Mouse (Mus musculus) urinary bladder, adult 18-20 months (tissue): ENCODE measurements around the gene Adamtsl3.
"Not testable (repeated sequence)": the region's sequence is repeated elsewhere in the genome, so short reads cannot be mapped to it uniquely, and the experiment has no call there.

ENCODE experiments used
- DNase-seq, 2 experiments: peaks; one replicate each; pipeline ENCODE4 v3.0.0; 2022; ENCODE audit warnings: low spot score in 2 of 2, mixed read lengths in 2 of 2

Gene Adamtsl3

GRCm38 (mm10) chr7:82361127-82361526 lies 25.6 kb downstream of the Adamtsl3 start:
- no peak for DNase-seq

GRCm38 (mm10) chr7:82364567-82364966 lies 29.1 kb downstream of the Adamtsl3 start:
- no peak for DNase-seq

DNA sequence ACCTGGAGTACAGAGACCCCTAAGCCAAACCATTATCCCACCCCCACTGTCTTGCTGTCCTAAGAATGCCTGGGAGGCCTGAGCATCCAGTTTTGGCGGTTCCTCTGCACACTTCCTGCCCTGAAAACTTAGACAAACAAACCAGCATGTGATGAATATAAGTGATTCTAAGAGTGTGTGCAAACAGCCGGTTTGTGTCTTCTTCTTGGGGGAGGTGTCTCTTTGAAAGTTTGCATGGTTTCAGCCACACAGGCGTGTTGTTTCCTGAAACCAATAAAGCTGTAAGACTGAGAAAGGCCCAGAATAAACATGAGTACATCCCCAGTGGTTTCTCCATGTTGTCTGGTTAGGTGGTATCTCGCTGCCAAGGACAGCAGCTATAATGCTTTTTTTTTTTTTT lies 30.6 kb downstream of the Adamtsl3 start:
- DNase-seq: peak in 1 of 2 experiments; percentile 18

GRCm38 (mm10) chr7:82366471-82366870 lies 31.0 kb downstream of the Adamtsl3 start:
- no peak for DNase-seq

DNA sequence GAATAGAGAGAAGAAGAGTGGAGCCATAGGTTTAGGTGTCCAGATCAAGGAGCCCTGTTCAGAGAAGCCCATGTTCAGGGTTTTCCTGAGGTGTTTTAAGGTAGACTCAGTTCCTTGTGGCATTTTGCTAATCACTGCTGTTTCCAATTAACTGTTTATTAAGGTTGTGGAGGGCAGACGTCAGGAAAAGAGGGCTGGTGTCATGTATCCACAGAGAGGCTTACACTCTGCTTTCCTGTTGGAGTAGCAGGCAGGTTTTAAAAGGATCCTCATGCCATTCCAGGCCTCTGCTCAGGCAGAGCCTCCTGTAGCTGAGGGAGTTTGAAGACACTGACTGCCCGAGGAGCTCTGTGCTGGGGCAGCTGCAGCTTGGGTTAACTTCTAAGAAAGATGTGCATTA lies 32.6 kb downstream of the Adamtsl3 start:
- DNase-seq: no peak

DNA sequence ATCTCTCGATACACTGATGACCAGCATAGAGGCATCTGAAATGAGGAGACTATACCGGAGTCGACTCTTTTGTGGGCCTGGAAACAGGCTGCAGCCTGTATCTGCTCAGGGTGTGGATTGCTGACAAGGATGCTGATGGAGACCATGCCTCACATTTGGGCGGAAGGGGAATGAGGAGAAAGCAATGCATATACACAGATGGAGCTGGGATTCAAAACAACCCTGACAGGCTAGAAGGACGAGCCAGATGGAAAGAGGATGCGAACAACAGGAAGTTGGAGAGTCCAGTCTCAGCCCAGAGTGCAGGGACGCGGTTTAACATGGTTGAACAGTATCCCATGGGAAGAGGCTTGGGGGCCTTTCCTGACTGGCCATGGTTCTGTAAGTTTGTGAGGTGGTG lies 34.6 kb downstream of the Adamtsl3 start:
- DNase-seq: peak in 1 of 2 experiments; percentile 13

- peak in 1 of 2 experiments; percentile 69 for DNase-seq
These were observed 35.9 kb downstream of the Adamtsl3 start for GRCm38 (mm10) chr7:82371411-82371810.

GRCm38 (mm10) chr7:82378311-82378710 lies 42.8 kb downstream of the Adamtsl3 start:
- DNase-seq: no peak

- no peak for DNase-seq
These were observed 44.3 kb downstream of the Adamtsl3 start for GRCm38 (mm10) chr7:82379765-82380164.

- DNase-seq: no peak
These were observed 47.5 kb downstream of the Adamtsl3 start for GRCm38 (mm10) chr7:82382843-82383535.

GRCm38 (mm10) chr7:82383536-82383848 lies 48.0 kb downstream of the Adamtsl3 start:
- DNase-seq: no peak

DNA sequence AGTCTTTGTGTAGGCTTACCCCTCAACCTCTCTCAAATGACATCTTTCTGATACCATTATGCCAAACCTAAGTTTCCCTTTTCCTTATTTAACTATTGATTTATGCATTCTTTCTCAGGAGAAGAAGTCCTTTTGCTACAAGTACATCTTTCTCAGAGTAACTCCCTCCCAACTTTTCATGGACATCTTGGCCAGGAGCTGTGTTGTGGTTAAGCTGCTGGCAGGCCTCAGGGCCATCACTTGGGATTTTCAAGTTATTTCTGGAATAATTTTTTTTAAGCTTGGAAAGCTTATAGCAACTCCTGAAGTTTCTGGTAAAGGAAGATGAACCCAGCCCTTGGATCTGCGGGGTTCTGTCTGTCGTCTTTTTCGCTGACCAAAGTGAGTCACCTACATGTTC lies 51.6 kb downstream of the Adamtsl3 start:
- DNase-seq: no peak

DNA sequence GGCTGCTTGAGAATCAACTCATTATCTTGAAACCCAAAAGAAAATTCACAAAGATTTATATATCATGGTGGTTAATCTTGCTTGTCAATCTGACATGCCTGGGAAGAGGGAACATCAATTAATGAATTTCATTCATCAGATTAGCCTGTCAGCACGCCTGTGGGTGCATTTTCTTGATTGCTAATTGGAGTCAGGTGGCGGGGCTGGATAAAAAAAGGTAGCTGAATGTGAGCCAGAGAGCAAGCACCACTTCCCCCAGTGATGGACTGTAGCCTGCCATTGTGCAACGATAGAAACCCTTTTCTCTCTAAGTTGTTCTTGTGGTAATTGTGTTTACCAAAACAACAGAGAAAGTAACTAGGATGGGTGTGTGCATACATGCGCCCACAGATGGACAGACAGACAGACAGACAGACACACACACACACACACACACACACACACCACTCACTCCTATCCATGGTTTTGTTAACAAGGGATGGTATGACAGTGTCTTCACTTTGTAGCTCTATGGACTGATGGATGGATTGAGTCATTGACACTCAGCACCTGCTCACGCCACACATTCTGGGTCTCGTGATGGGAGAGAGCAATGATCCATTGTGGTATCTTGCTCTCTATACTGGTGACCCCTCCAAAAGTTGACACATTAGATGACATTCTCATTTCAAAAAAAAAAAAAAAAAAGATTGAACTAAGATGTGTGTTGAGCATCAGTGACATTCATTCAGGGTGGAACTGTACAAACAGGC lies 59.1 kb downstream of the Adamtsl3 start:
- no peak for DNase-seq

- DNase-seq: no peak
These were observed 59.7 kb downstream of the Adamtsl3 start for GRCm38 (mm10) chr7:82395239-82395638.

DNA sequence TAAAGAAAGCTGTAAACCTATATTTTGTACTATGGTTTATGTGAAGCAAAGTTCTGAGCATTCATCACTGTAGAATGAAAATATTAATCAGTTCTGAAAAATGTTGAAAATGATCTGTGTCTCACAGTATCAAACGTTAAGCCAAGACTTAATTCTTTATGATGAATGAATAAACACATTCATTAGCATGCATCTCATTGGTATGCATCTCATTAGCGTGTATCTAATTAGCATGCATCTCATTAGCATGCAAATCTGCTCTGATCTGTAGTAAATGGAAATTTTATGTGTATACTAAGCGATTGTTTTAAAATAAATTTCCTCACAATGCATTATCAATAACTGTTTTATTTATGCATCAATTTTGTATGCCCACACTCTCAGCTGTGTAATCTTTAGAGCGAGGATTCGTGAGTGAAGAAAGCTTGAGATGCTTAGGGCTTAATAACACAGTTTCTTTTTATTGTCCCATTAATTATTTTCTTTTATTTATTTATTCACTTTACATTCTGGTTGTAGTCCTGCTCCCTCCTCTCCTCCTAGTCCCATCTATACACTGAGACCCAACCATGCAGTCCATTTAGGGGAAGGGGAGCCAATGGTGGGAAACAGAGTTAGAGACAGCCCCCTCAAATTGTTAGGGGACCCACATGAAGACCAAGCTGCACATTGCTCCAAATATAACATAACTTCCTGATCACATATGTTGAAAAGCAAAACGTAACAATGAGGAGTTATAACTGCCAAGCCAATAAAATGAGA lies 60.4 kb downstream of the Adamtsl3 start:
- DNase-seq: no peak

DNA sequence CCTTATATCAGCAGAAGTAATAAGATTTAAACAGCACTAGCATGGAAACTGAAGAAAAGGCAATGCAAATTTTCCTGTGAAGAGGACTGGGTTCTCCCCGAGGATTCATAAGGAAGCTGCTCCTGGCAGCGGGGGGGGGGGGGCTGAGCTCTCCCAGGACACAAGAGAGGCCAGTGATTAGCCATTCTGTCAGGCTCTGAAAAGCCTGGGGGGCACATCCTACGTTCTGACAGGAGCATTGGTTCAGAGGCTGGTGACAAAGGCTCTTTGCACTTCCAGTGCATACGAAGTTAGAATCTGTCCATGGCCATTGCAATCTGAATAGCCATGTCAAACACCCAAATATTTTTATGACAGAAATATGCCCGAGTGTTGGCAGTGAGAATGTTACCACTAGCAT lies 61.4 kb downstream of the Adamtsl3 start:
- DNase-seq: no peak

- no peak for DNase-seq
These were observed 62.1 kb downstream of the Adamtsl3 start for GRCm38 (mm10) chr7:82397632-82398031.

DNA sequence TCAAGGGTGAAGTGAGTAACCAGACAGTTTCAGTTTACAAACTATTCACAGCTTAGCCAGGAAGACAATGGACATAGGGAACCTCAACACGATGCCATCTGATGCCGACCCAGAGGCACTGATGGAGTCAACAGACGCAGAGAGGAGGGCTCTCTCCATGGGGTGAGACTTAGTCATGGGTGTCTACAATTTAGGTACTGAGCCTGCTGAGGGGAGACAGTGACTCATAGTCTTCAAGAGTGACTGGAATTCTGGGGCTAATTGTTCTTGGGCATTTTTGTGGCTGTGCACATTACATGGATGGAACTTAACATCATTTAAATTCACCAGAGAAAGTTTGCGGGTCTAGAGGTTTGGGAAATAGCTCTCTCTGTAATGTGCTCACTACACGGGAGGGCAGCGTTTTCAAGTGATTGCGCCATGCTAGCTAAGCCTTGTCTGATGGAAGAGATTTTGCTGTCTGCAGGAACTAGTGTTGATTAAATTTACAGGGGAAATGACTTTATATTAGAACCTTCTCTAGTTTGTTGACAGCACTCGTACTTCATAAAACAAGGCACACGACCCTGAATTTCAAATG lies 70.1 kb downstream of the Adamtsl3 start:
- no peak for DNase-seq

- DNase-seq: no peak
These were observed 75.5 kb downstream of the Adamtsl3 start for GRCm38 (mm10) chr7:82410966-82411365.

GRCm38 (mm10) chr7:82416653-82417052 lies 81.2 kb downstream of the Adamtsl3 start:
- no peak for DNase-seq

- DNase-seq: no peak
These were observed 81.6 kb downstream of the Adamtsl3 start for GRCm38 (mm10) chr7:82417053-82417452.

DNA sequence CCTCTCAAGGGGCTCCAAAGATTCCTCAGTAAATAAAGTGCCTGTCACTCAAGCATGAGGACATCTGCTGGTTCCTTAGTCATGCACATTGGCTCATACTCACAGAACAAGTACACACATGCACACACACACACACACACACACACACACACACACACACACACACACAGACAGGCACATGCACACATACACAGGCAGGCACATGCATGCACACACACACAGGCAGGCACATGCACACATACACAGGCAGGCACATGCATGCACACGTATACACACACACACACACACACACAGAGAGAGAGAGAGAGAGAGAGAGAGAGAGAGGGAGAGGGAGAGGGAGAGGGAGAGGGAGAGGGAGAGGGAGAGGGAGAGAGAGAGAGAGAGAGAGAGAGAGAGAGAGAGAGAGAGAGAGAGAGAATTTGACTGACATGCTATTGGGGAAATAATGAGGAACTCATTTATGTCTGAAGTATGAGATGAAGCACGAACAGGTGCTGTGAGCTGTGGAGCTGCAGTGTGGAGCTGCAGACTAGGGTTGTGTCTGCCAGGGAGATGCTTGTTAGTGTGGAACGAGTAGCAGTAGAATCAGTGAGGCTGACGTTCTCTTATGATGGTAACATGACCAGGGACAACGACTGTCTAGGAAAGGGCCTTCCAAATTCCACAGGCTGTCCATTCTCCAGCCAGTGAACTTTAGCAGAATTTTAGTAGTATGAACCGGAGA lies 85.0 kb downstream of the Adamtsl3 start:
- DNase-seq: not testable (repeated sequence)
